Mouse (Mus musculus): Measurements from ENCODE around the gene Hspbap1. TPM values are rescaled to one million over a fixed set of nuclear protein-coding genes. Genes with fewer than 3 reads are reported as not detected.
A peak's percentile ranks its signal among the peaks of the same experiment; 100 is the strongest.

The Hspbap1 gene
- polyA plus RNA-seq (2012; rRNA removed): 4.7 and 6.0 TPM in 2 replicates

DNA sequence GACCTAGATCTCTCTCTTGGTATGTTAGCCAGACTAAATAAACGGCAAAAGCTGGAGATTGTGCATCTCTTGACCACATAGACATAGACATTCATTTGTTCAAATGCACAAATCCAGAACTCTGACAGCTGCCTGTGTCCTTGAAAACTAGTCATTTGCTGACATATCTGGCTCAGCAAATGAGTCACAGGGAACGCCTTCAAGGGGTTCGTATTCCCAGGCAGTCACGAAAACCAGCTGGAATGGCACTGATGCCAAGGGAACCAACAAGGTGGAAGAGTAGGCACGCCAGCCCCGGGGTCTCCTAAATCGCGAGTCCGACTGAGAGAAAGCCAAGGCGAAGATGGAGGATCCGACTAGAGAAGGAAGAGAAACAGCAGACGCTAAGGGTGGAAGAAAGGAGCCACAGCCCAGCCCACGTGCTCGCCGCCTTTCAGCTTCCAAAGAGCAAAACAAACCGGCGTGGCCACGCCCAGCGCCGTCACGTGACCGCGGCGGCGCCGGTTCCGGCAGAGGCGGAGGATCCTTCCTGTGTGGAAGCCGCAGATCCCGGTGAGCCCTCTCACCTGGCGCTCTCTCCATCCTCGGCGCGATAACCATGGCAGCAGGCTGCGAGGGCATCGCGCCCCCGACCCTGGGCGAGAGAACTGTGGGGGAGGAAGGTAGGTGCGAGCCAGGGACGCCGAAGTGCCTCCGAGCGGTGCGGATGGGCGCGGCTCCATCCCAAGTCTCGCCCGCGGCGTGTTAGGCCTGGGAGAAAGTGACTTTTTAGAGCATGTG, at the start of gene Hspbap1:
Gene Hspbap1 (plus strand): TSS at position 498 of the 780 bp plus-strand sequence.
- WGBS: under 1% methylated on average over 51 of the region's 51 CpGs
- DNase-seq (ENCODE audit: low read depth, low spot score): peak; percentile 72

DNA sequence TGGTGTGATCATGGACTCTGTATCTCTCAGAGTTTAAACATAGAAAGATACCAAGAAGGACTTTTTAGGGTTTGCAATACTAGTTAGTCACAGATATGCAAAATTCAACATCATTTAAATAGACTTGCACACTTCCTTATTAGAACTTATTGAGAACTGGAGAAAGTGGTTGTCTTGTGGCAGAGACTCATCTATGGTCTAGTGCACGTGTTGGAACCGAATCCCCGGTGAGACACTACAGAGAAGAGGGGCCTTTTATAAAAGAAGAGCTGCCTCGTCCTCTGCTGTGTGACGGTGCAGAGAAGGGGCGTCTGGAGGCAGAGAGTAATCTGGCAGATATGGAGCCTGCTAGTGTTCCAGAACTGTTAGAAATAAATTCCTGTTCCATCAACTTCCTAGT, 45.6 kb upstream of the Hspbap1 start:
- no peak for DNase-seq (ENCODE audit: low read depth, low spot score)
- WGBS: 93% methylated on average over 6 of the region's 6 CpGs

DNA sequence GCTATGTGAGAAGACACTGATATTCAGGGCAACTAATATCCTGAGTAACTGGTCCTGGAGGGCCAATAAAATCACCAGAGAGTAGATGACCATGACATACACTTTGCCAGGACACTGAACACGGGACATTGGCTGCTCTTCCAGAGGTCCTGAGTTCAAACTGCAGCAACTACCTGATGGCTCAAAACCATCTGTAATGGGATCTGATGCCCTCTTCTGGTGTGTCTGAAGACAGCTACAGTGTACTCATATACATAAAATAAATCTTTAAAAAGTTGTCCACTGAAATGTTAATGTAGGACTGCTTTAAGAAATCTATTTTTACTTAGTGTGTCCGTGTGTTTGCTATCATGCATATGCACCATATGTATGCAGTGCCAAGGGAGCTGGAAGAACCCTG, 43.6 kb upstream of the Hspbap1 start:
- 85% methylated on average over 2 of the region's 2 CpGs for WGBS
- no peak for DNase-seq (ENCODE audit: low read depth, low spot score)

DNA sequence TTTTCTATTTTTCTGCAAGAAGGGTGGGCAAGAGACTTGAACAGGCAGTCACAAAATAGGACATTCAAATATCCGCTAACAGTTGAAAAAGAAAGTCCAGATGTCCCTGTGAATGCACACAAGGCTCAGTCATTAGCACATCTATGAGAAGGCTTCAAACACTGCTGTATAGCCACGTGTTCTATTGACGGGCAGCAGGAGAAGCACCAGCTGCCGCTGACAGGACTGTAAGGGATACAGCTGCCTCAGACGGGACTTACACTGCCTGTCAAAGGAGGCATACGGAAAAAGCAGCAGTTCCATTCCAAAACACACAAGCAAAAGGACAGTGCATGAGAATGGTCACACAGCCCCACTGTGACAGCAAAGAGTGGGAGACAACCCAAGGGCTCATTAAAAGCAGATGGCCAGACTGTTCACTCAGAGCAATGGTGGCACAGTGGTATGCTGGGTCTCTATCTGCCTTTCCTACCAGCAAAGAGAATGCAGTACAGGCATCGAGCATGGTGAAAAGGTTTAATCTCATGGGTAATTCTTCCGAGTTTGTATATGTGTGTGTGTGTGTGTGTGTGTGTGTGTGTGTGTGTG, 40.9 kb upstream of the Hspbap1 start:
- no peak for DNase-seq (ENCODE audit: low read depth, low spot score)
- 82% methylated on average over 8 of the region's 8 CpGs for WGBS

DNA sequence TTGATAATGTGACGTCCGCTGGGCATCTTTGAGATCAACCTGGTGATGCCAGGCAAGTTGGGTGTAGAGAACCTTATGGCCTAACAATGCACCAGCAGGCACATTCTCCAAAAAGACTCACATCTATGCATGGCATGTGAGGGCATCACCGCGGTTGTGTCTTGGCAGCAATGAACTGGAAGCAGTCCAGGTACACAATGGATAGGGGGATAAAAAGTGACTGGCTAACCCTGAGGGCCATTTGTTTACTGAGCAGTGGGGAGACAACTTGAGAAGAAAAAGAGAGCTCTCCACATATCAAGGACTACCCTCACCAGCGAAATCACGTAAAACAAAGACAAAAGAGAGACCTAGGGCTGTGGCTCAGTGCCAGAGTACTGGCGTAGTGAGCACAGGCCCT, 38.1 kb upstream of the Hspbap1 start:
- WGBS: 88% methylated on average over 7 of the region's 7 CpGs
- DNase-seq (ENCODE audit: low read depth, low spot score): no peak

DNA sequence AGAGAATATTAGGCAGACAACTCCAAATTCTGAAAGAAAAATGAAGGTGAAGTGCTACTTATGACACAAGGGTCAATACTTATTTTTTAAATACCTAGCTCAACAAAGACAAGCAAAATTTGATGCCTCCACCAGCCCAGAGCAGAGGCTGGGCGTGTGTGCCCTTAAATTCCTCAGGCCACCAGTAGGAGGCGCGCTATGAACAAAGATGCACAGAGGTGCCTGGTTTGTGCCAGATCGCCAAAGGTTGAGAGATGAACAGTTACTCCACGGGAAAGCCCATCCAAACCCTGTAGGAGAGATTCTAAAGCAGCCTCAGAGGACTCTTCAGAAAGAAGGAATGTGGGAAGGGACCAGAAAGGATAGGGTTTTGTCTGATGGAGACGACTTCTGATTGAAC, 36.1 kb upstream of the Hspbap1 start:
- WGBS: 16% methylated on average over 6 of the region's 6 CpGs
- peak; percentile 46 for DNase-seq (ENCODE audit: low read depth, low spot score)

DNA sequence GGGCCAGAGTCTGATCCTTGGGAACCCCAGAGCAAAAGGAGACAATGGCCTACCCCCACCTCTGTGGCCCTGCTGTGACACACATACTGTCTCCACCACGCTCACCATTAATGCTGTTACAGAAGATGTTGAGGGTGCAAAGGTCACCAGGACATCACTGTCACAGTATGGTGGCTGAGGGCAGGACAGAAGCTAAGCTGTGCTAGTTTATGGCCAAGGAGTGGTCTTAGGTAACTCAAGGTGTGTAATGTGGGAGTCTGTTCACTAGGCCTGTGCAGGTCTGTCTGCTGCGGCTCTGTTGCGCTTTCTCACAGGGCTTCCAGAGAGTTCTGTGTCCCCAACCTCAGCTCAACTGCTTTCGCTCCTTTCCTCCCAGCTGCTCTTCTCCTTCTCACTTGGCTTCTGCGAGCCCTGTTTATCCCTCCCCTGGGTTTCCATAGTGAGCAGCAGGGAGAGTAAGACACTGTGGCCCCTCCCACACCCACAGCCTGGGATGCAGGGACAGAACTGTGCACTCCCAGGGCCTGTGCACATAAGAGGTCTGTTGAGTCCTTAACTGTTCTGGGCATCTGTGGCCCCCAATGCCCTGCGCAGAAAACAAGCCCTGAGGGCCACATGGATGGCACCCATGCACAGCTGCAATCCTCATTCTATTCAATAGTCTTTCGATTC, 31.9 kb upstream of the Hspbap1 start:
- DNase-seq (ENCODE audit: low read depth, low spot score): no peak
- WGBS: 75% methylated on average over 7 of the region's 7 CpGs

DNA sequence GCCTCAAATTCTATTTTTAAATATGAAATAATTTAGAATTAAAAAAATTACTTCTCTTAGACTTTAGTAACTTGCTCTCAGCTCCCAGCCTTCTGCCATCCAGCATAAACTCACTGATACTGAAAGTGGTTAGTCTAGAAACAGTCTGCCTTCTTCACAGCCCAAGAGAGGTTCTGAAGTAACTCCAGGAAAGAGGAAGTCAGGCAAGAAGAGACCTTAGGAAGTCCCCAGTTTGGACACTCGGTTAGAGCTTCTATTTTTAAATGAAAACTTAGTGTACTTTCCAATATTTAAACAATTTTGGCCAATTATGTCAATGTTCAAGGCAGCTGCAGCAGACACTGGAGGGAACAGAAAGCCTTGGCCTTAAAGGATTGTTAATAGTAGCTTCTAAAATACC, 30.6 kb upstream of the Hspbap1 start:
- WGBS: 31% methylated on average over 1 of the region's 1 CpGs
- DNase-seq (ENCODE audit: low read depth, low spot score): no peak

DNA sequence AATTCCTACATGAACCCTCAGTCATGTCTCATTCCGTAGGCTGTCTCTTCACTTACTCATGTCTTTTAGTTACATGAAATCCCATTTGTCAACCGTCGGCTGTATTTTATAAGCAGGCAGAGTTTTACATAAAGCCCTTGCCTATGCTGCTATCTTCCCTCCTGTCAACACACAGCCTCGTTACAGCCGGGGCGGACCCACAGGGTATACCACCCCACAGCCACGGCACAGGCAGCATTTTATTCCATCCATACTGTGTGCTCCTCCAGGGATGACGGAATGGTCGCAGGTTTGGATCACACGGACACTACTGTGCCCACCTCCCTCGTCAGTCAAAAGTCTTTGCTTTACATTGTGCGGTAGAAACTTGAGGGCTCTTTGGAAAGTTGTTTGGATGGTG, 29.8 kb upstream of the Hspbap1 start:
- no peak for DNase-seq (ENCODE audit: low read depth, low spot score)
- WGBS: 78% methylated on average over 12 of the region's 12 CpGs

DNA sequence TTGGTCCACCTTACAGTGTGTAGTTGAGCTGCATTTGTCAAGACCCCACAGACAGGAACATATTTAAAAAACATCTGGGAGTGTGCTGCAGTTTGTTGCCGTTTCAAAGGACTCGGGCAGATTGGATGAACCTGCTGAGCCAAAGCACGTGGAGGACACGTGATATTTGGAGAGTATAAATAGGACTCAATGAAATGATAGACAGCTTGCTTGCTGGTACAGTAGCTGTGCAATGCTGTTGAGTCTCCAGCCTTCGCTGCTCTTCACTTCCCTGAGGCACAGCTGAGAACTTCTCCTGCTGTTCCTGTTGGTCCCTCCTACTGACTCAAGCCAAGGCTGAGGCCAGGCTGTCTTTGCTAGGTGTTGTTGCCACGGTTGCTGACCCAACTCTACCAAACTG, 29.2 kb upstream of the Hspbap1 start:
- no peak for DNase-seq (ENCODE audit: low read depth, low spot score)
- WGBS: 86% methylated on average over 6 of the region's 6 CpGs

DNA sequence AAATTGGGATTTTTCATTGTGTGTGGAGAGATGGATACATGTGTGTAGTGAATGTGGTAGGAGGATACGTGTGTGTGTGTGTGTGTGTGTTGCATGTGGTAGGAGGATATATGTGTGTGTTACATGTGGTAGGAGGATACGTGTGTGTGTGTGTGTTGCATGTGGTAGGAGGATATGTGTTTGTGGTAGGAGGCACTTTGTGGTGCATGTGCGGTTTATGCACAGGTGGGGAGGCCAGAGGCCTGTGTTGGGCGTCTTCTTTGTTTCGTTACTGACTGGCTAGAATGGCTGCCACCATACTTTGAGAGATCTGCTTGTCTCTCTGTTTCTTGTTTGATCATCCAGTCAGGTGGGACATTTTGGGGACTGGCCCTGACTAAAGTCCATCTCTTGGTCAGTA, 28.6 kb upstream of the Hspbap1 start:
- 92% methylated on average over 5 of the region's 5 CpGs for WGBS
- DNase-seq (ENCODE audit: low read depth, low spot score): no peak

DNA sequence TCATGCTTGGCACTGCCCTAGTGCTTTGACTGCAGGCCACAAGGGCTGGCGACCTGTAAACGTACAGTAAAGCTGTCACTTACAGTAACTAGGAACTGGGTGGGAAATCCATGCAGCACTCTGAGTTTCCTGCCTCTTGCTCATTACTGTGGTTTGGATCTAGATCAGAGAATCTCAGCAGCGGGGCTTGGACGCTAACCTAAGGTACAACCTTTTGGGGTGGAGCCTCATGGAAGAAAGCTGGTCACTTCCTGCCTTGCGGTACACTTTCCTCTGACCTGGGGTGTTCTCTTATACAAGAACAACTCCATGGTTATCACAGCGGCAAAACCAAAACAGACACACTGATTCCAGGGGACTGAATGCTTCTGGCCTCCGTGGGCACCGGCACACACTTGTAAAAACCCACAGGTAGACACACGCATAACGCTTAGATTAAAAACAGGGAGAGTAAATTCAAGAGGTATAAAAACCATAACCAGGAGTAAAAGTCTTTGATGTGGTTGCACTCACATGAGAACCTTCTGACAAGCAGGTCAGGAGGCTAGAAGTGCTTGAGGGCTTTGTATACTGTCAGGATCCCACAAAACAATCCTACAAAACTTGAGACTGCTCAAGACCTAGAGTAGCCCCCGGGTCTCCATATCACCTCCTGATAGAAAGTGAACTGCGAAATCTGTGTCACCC, 27.8 kb upstream of the Hspbap1 start:
- 71% methylated on average over 12 of the region's 12 CpGs for WGBS
- no peak for DNase-seq (ENCODE audit: low read depth, low spot score)

DNA sequence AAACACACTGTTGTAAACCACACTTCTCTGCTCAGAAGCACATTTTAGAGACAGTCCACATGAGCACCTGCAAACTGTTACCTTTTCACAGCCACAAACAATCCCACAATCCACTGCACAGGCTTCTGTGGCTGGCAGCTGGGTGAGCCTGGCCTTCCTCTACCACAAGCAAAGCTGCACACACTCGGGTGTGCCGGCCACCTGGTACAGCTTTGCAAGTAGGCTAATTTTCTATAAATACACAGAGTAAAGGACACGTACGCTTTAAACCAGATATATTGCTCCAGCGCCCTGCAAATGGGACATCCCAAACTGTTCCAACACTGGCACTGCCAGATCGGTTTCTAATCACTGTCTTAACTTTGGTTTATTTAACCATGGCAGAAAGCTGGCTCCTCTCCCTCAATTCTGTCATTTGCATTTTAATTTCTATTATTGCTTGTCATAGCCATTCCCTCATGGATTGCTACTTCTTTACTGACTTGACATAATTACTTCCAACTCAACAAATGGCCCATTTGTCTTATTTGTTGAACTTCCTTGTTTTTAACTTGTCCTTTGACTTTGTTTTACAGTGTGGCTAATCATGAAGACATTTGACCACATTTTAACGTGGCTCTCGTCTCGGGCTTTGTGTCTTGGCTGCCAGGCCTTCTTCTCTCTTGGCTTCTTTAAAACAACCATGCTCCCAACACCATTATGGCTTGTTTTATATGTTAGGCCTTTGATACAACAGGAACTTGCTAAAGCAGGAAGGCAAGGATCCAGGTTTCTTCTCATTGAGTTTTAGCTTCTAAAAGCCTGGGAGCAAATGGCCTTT, 22.5 kb upstream of the Hspbap1 start:
- 32% methylated on average over 9 of the region's 9 CpGs for WGBS
- no peak for DNase-seq (ENCODE audit: low read depth, low spot score)

DNA sequence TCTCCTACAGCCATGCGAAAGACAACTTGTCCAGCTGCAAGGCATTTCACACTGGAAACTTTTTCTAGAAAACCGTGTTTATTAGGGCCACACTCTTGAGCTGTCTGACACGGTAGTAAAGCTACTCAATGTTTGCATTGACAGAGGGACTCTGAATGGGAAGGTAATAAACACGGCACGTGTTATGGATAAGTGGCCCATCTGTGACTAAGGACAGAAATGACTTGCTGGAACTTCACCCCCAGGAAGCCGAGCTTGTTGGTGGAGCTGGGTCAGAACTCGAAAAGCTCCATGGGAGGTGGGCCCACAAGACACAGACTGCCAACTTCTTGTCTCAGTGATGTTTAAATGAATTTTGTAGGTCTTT, 22.0 kb upstream of the Hspbap1 start:
- 31% methylated on average over 7 of the region's 7 CpGs for WGBS
- no peak for DNase-seq (ENCODE audit: low read depth, low spot score)

DNA sequence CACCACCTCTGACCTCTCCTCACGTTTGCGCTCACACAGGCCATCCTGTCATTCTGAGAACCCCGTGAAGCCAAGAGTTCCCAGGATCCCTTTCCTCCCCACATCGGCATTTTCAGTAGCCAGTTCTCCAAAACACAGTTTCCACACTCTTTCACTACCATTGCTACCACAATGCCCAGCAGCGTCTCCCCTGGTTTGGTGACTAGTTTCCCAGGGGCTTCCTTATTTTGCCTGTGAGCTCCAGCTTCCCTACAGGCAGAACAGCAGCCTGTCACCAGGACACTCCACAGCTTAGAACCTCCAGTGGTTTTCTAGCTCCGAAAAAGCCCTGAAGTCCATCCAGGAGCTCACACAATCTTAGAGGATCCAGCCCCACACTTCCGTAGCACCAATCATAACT, 20.8 kb upstream of the Hspbap1 start:
- 94% methylated on average over 7 of the region's 7 CpGs for WGBS
- DNase-seq (ENCODE audit: low read depth, low spot score): no peak

DNA sequence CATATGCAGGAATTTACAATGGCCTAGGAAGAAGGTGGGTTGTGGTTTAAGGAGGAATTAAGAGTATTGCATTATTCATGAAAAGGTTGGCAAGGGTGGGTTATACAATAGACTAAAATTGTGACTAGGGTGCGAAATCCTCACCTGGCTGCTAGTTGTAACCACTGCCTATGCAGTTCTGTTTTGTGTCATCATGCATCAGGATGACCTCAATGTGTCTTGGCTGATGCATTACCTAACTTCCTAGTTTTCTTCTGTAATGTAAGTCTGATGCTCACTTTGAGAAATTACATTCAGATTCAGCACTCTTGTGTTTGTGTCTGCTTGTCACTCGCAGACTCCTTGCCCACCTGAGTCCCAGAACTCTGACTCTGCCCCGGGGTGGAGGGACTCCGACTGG, 18.3 kb upstream of the Hspbap1 start:
- no peak for DNase-seq (ENCODE audit: low read depth, low spot score)
- WGBS: 89% methylated on average over 4 of the region's 4 CpGs

DNA sequence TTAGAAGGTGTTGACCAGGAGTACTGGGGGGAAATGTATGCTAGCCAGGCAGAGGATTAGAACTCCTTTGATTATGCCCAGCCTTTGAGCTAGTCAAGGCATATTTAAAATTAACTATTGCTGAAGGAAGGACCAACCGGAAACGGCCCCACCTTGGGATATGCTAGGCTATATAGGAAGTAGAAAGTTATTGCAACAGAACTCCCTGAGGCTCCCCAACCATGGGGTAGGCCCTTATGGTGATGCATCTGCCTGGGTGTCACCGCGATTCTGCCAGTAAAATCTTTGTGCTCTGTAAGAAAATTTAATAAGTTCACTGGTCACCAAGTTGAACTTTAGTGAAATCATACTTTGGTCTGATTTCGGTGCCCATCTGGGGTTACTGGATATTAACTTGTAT, 16.2 kb upstream of the Hspbap1 start:
- WGBS: 74% methylated on average over 5 of the region's 5 CpGs
- DNase-seq (ENCODE audit: low read depth, low spot score): no peak

DNA sequence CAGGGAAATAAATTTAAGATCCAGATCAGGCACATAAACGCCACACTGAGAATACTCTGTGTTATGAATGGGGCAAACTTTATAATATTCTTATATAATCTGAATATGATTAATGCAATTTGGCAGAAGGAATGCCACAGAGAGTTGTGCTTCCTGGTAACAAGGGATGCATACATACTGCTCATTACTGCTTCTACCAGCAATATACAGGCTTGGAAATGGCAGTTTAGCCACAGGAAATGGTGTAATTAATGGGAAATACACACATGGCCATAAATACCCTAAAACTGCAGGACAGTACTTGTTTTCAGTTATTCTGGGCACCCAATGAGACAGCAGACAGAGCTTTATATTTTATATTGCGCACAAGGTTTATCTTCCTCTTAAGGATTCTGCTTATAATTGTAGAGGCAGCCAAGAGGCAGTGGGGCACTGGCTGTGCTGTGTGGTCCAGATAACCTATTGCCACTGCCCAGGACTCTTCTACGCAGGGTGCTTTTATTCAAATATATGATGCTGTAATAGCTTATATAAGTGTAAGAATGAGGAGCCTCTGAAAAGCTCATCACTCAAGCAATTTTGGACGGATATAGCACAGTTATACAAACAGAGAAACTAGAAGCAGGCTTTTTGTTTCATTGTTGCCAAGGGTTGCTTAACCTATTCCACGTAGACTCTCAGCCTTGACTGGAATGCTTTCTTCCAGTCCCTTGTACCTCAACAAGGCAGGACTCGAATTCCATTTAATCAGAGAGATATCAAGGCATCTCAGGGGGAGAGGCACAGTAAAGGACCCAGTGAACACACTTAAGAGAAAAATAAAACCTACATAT, 14.5 kb upstream of the Hspbap1 start:
- WGBS: 51% methylated on average over 6 of the region's 6 CpGs
- no peak for DNase-seq (ENCODE audit: low read depth, low spot score)

DNA sequence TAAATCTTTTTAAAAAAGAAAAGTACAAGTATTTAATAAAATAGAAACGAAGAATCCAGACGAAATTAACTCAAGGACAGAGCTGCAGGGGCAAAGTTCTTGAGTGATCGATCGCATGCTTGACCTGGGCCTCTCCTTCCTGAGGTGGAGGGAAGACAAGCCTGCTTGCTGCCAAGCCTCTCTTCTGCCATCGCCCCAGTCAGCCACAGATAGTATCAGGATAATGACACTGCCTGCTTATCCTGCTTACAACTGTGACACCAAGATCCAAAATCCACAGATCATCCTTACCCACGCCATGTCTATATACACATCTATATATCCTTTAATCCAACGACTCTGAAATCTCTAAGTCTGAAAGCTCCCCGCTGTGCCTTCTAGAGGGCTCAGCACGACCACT, 13.5 kb upstream of the Hspbap1 start:
- DNase-seq (ENCODE audit: low read depth, low spot score): no peak
- WGBS: 88% methylated on average over 9 of the region's 9 CpGs
